Mouse (Mus musculus) heart, postnatal 0 days (tissue): ENCODE measurements at regions not wholly inside any gene's neighbourhood (a gene's known extent, or its start where the extent isn't known, plus 50 kb on each side); places are given as distances from the start of the nearest gene placed in this dataset.

Experiments used
- ATAC-seq: fragments of 200-750 bp; cut with Nextera tagmentation; 2 replicates; pipeline ENCODE4 v1.8.0; 2017; ENCODE audit warnings: low read depth, moderate number of reproducible peaks, moderate library complexity; ENCODE audit not compliant: insufficient read depth
- DNase-seq: peaks from one replicate; pipeline ENCODE4 v3.0.0-alpha.2; 2016; ENCODE audit warnings: low spot score
- H3K27ac ChIP-seq: fragments of 300-500 bp; sonication (generic); 2 replicates; pipeline ENCODE4 v1.5.1; 2014; ENCODE audit warnings: low read depth, mild to moderate bottlenecking
- H3K27me3 ChIP-seq: fragments of 300-500 bp; sonication (generic); 2 replicates; pipeline ENCODE4 v1.6.1; 2014; ENCODE audit warnings: low read length, mixed read lengths; ENCODE audit not compliant: control insufficient read depth, insufficient read depth
- H3K36me3 ChIP-seq: fragments of 300-500 bp; sonication (generic); replicated peaks from 2 replicates; pipeline ENCODE4 v1.6.1; 2014; ENCODE audit warnings: low read length, mixed read lengths; ENCODE audit not compliant: control insufficient read depth, insufficient read depth
- H3K4me1 ChIP-seq: fragments of 300-500 bp; sonication (generic); 2 replicates; pipeline ENCODE4 v1.6.1; 2014; ENCODE audit warnings: antibody characterized with exemption; ENCODE audit not compliant: control insufficient read depth, insufficient read depth
- H3K4me2 ChIP-seq: fragments of 300-500 bp; sonication (generic); 2 replicates; pipeline ENCODE4 v1.6.1; 2014; ENCODE audit warnings: low read depth, mild to moderate bottlenecking, low read length, moderate library complexity
- H3K4me3 ChIP-seq: fragments of 300-500 bp; sonication (generic); 2 replicates; pipeline ENCODE4 v1.5.1; 2014; ENCODE audit warnings: low read depth, low read length
- H3K9ac ChIP-seq: fragments of 300-500 bp; sonication (generic); replicated peaks from 2 replicates; pipeline ENCODE4 v1.6.1; 2014; ENCODE audit warnings: low read depth, low read length, mixed read lengths
- H3K9me3 ChIP-seq: fragments of 300-500 bp; sonication (generic); replicated peaks from 2 replicates; pipeline ENCODE4 v1.6.1; 2016; ENCODE audit warnings: low read length; ENCODE audit not compliant: control insufficient read depth
- CTCF ChIP-seq: IDR thresholded peaks from 2 replicates; pipeline ENCODE4 v1.5.1; 2016; ENCODE audit warnings: antibody characterized with exemption, control low read depth, low read depth
- EP300 ChIP-seq: IDR thresholded peaks from 2 replicates; pipeline ENCODE4 v1.6.1; 2016; ENCODE audit warnings: antibody characterized with exemption, low read depth
- WGBS: fragments of 180-500 bp; shearing (Covaris S2); extraction: QIAGEN DNeasy Blood & Tissue Kit; methylation state at CpG from one replicate; pipeline ENCODE4 v1.1.7; 2014; 5-methylcytosine and 5-hydroxymethylcytosine counted together

DNA sequence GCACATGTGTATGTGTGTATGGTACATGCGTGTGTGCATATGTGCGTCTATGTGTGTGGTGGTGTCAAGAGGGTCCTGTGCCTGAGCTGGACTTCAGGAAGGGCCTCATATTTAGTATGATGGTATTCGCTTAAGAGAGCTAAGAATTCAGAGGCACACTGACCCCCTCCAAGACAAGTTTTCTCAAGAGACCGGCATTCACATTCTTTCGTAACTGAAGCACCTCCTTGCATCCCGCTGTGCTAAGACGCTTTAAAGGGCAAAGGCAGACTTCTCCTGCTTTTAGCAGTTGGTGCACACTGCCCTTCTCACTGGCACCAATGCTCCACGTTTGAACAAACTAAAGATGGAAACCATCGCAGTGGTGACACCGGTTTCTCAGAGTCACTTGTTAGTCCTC, 110.3 kb upstream of the Shb start:
- no peaks in the 10 kb centered on the region for H3K9me3 ChIP-seq
- ATAC-seq, result no peak
- H3K27me3 ChIP-seq, result no peaks in the 10 kb centered on the region
- no peak for TF ChIP-seq EP300
- no peak for TF ChIP-seq CTCF
- H3K9ac ChIP-seq, result no peak overlapping the region
- no peak overlapping the region for H3K4me2 ChIP-seq
- 83% methylated on average over 10 of the region's 10 CpGs for WGBS
- no peak overlapping the region for H3K4me3 ChIP-seq
- DNase-seq, result no peak
- H3K36me3 ChIP-seq, result no peaks in the 10 kb centered on the region
- H3K27ac ChIP-seq, result no peak overlapping the region
- H3K4me1 ChIP-seq, result no peaks in the 10 kb centered on the region

DNA sequence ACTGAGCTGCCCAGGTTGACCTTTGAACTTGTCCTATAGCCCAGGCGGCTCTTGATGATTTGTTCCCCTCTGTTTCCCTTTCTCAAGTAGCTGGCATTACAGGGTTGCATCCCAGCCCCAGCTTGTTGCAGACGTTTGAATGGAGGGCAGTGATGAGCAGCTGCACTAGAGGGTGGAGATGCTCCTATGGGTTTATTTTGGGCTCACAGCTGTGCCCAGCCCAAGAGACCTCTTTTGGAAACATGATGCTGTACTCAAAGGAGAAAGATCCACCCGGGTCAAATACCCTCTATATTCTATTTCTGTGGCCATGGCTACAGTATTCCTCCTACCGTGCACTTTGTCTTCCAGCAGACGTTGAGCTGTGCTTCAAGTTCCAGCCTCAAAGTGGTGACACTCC, 109.0 kb upstream of the Shb start:
- ATAC-seq (no peak), DNase-seq (no peak)
- no peak overlapping the region for H3K4me3 ChIP-seq
- 49% methylated on average over 5 of the region's 5 CpGs for WGBS
- no peak overlapping the region for H3K9ac ChIP-seq
- no peak for TF ChIP-seq EP300
- TF ChIP-seq CTCF, result no peak
- no peaks in the 10 kb centered on the region for H3K36me3 ChIP-seq
- H3K27ac ChIP-seq, result no peak overlapping the region
- H3K9me3 ChIP-seq, result no peaks in the 10 kb centered on the region
- H3K27me3 ChIP-seq, result no peaks in the 10 kb centered on the region
- no peaks in the 10 kb centered on the region for H3K4me1 ChIP-seq
- no peak overlapping the region for H3K4me2 ChIP-seq

DNA sequence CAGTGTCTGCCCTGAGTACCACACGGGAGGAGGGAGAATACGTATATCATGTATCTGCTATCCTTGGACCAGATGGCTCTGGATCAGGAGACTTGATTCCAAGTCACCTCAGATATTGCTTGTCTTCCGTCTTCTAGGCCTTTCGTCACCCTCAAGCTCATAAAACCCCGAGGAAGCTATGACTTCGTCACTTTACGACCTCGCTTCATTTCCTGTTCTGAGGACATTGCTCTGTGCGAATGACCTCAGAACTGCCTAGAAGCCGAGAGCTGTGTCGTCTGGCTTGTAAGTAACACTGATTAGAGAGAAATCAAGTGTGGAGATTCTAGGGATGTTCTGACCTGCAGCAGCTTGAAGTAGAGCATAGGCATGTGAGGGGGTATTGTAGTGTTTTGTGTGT, 108.4 kb upstream of the Shb start:
- DNase-seq, result no peak
- H3K27ac ChIP-seq, result no peak overlapping the region
- no peak for ATAC-seq
- H3K4me3 ChIP-seq, result no peak overlapping the region
- H3K36me3 ChIP-seq, result no peaks in the 10 kb centered on the region
- no peaks in the 10 kb centered on the region for H3K9me3 ChIP-seq
- H3K4me2 ChIP-seq, result no peak overlapping the region
- H3K9ac ChIP-seq, result no peak overlapping the region
- H3K27me3 ChIP-seq, result no peaks in the 10 kb centered on the region
- TF ChIP-seq CTCF, result no peak
- no peak for TF ChIP-seq EP300
- WGBS, result 49% methylated on average over 11 of the region's 11 CpGs
- no peaks in the 10 kb centered on the region for H3K4me1 ChIP-seq

DNA sequence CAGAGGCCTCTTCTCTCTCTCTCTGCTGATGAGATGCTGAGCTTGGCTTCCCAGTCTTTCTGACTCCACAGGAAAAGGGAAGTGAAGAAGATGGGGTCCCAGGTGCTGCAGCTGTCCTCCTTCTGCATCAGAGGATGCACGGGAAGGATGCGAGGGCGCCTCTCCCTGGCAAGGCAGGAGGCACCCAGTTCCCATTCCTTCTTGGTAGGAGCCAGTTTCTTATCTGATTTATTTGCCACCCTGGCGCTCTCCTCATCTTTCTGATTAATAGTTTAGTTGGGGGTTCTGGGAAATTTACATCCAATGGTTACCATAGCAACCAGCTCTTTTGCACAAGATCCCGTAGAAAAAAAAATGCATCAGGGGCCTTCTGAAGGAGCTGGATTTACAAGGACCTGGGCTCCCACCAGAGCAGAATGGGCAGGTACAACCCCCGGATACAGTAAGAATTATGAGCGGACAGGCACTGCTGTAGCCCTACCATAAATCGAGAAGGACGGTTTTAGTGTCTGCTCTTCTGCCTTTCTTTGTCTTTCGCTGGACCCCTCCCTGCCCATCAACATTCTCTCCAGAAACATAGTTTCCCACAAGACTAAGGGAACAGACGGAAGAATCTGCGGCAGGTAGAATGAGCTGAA, 107.2 kb upstream of the Shb start:
- 82% methylated on average over 12 of the region's 12 CpGs for WGBS
- ATAC-seq, result no peak

DNA sequence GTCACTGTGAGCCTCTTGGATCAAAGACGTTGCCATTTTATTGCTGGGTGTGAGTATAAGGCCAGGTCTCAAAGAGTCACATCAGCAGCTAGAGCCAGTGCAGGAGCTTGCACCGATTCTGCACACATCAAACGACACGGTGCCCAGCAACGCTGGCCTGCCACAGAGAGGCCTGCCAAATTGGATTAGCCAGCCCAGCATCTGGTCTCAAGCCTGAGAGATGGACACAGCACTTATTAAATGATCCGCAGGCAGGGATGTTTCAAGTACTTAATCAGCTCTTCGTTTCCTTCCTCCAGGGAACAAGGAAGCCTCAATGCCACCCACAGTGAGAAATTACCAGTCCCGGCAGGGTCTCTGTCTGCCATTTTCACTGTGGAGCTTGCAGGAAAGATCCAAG, 106.1 kb upstream of the Shb start:
- TF ChIP-seq EP300 (no peak), CTCF (no peak)
- H3K27me3 ChIP-seq, result no peaks in the 10 kb centered on the region
- DNase-seq (no peak), ATAC-seq (no peak)
- WGBS, result 57% methylated on average over 8 of the region's 8 CpGs
- no peak overlapping the region for H3K4me3 ChIP-seq
- H3K4me2 ChIP-seq, result no peak overlapping the region
- H3K9me3 ChIP-seq, result no peaks in the 10 kb centered on the region
- no peak overlapping the region for H3K9ac ChIP-seq
- no peak overlapping the region for H3K27ac ChIP-seq
- no peaks in the 10 kb centered on the region for H3K4me1 ChIP-seq
- H3K36me3 ChIP-seq, result no peaks in the 10 kb centered on the region

More for the DNA sequence above, 107.2 kb upstream of the Shb start:
- TF ChIP-seq CTCF (no peak), EP300 (no peak)
- H3K36me3 ChIP-seq, result no peaks in the 10 kb centered on the region
- H3K27me3 ChIP-seq, result no peaks in the 10 kb centered on the region
- no peak overlapping the region for H3K9ac ChIP-seq
- H3K27ac ChIP-seq, result no peak overlapping the region
- H3K4me2 ChIP-seq, result no peak overlapping the region
- no peaks in the 10 kb centered on the region for H3K4me1 ChIP-seq
- no peak overlapping the region for H3K4me3 ChIP-seq
- no peak for DNase-seq
- H3K9me3 ChIP-seq, result no peaks in the 10 kb centered on the region

DNA sequence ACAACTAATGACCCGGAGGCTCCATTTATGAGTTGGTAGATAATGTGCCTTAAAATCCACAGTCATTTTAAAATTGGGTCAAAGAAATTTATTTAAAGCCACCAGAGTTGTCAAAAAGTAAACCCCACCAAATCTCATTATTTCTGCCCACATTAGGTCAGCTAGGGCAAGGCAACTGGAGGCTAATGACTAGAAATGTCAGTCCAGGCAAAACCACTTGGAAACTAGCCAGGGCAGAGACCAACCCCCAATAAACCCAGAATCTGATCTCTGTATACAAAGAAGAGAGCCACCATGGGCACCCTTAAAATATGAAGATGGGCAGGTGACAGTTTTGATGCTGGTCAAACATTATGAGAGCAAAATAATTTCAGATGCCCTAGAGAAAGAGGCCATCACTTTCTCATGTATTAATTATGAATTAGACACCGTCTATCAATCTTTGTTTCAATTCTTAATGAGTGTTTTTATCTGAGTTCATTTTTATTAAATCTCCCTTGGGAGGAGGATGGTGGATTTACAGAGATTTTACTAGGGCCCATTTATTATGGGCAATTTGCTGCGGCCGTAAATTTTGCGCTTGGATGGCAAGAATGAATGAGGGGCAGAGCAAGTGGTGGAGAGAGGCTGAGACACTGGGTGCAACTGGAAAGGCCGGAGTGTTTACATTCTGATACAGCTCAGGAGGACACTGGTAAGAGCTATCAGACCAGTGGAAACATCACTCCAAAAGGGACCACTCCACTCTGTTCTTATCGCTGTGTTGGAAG, 99.2 kb upstream of the Shb start:
- DNase-seq, result no peak
- 91% methylated on average over 7 of the region's 7 CpGs for WGBS

More for the DNA sequence above, 99.2 kb upstream of the Shb start:
- TF ChIP-seq CTCF, result no peak
- no peak for TF ChIP-seq EP300
- no peaks in the 10 kb centered on the region for H3K27me3 ChIP-seq
- H3K9me3 ChIP-seq, result no peaks in the 10 kb centered on the region
- no peaks in the 10 kb centered on the region for H3K36me3 ChIP-seq
- no peaks in the 10 kb centered on the region for H3K4me1 ChIP-seq
- H3K4me3 ChIP-seq, result no peak overlapping the region
- H3K4me2 ChIP-seq, result no peak overlapping the region
- H3K9ac ChIP-seq, result no peak overlapping the region
- no peak overlapping the region for H3K27ac ChIP-seq
- ATAC-seq, result no peak
